Mouse (Mus musculus) retina, postnatal 1 day (tissue): ENCODE results near the gene Ear2.
"Not testable (repeated sequence)": the region's sequence is repeated elsewhere in the genome, so short reads cannot be mapped to it uniquely, and the experiment has no call there.

Experiments
- DNase-seq: peaks from one replicate; pipeline ENCODE4 v3.0.0-alpha.2; 2012

Ear2 gene

DNA sequence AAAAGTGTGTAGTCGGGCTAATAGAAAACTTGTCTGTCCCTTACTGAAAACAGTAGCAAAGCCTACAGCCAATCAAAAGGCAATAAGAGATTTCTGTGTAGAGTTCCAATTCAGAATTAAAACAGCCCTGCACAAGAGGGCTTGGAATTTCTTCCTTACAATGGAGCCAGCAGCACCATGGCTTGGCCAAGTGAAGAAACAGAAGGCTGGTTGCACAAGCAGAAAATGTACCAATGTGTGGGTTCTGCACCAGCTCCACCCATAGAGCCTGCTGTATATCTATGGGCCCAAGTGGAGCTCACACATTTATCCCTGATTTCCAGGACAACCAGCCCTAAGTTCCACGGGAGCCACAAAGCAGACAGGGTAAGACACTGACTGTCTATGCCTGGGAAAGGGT lies at the start of gene Ear2:
TSS of gene Ear2 (plus strand) at position 301 of the 400 bp plus-strand sequence.
- not testable (repeated sequence) for DNase-seq

DNA sequence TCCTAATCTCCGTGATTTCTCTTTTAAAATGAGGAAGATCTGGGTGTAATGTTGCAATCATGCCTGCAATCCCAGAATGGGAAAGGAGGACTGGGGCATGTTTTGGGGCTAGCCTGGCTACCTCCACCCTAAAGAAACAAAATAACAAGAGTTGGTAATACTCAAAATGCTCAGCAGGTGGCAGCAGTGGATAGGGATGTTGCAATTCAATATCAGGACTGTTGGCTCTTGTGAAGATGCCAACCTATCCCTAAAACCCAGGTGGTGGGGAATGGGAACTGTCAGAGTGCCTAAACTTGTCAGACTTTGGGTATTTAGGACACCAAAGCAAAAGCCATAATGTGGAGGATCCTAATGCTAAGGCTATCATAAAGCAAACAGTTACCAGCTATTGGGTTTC lies 34.6 kb upstream of the Ear2 start:
- peak; percentile 17 for DNase-seq

GRCm38 (mm10) chr14:44070595-44070994 lies 31.9 kb upstream of the Ear2 start:
- DNase-seq: not testable (repeated sequence)

DNA sequence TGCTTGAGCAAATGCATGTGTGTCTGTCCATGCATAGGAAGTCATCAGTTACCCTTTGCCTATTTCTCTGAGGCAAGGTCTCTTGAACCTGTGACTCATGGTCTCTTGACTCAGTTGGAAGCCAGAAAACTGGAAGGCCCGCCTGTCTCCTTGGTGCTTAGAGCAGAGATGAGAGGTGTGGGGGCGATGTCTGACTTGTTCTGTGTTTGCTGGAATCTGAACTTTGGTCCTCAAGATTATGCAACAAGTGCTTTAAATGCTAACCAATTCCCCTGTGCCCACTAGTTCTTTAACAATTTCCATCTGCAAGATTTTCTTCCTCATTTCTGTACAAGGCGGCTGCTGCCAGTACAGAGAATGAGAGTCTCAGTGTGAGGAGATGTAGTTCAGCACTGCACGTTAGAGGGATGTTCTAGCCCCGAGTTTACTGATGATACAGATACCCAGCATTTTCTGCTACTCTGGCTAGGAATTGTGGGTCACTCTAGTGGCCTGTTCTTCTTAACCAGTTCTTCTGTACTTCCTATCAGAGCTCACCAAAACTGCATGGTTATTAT lies 24.6 kb upstream of the Ear2 start:
- not testable (repeated sequence) for DNase-seq

DNA sequence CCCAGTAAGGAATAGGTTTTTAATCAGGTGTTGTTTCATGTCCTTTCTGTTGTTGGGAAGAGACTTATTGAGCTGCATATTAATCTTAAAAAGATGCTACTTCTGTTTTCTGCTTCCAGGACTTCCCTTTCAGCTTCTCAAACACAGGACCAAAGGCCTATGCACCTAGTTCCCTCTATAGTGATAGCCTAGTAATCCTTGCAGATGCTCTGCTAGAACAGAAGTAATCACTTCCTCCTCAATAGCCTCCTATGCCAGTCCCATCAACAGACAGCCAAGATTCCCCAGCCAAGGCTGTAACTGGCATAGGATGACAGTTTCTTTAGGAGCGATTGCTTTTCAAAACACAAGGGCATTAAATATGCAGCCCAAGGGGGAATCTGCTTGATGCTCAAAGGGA lies 15.9 kb upstream of the Ear2 start:
- DNase-seq: not testable (repeated sequence)

DNA sequence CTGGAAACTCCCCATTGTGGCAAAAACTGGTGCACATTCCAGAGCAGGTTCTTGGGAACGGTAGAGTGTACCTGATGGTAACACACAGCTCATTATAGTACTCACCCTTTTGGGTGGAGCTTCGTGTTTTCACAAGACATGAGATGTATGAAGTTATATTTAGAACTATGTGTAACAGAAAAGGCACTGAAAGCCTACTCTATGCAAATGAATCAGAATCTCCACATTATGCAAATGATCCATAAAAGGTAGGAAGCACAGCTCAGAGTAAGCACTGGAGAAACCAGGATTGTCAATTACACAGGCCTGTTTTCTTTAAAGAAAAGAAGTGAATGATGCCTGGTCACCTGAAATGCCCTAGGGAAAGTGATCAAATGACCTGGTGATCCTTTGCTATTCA lies 14.9 kb upstream of the Ear2 start:
- DNase-seq: not testable (repeated sequence)

DNA sequence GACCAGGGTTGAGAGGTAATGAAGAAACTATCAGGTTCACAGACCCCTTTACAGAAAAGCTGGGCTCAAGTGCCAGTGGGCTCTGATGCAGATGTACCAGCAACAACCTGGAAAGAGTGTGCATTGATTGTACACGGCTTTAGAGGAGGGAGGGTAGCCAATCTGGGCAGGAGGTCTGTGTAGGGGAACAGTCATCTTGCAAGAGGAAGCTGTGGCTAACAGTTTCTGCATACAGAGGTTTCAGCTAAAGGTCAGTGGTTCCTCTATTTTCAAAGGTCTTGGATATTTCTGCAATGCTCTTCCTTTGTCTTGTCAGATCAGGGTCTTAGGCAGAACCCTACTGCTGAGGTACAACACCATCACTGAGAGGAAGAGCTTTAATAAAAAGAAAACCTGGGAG lies 10.9 kb upstream of the Ear2 start:
- DNase-seq: not testable (repeated sequence)

GRCm38 (mm10) chr14:44094445-44094844 lies 8.0 kb upstream of the Ear2 start:
- not testable (repeated sequence) for DNase-seq

GRCm38 (mm10) chr14:44100030-44100429 lies 2.4 kb upstream of the Ear2 start:
- not testable (repeated sequence) for DNase-seq

GRCm38 (mm10) chr14:44110981-44111380 lies 8.5 kb downstream of the Ear2 start:
- no peak for DNase-seq

GRCm38 (mm10) chr14:44123551-44123950 lies 21.1 kb downstream of the Ear2 start, which contains the start of gene Gm3327:
Gene Gm3327 (plus strand): TSS chr14:44123851.
- DNase-seq: not testable (repeated sequence)
